Mouse (Mus musculus): ENCODE data around the gene Cox17. TPM values are rescaled to one million over a fixed set of nuclear protein-coding genes. Genes with fewer than 3 reads are reported as not detected.

The Cox17 gene
- 193 TPM for polyA plus RNA-seq (2017; shearing (Covaris generic))

GRCm38 (mm10) chr16:38346529-38347325 lies at the start of gene Cox17, which contains the start of gene Gm21987:
Cox17 (plus strand) TSS chr16:38346991.
Gm21987 (plus strand) TSS chr16:38347040.

GRCm38 (mm10) chr16:38341396-38342324 lies 5.1 kb upstream of the Cox17 start, which contains the start of gene Maats1:
Maats1 (minus strand) TSS chr16:38342143.

GRCm38 (mm10) chr16:38361933-38362332 lies 15.1 kb downstream of the Cox17 start, which contains the start of gene Popdc2:
Popdc2 (plus strand) TSS chr16:38362209.

Other genes with a start within 250 kb of the Cox17 start
- not detected for gene Nr1i2, start 52.2 kb upstream of the Cox17 start, polyA plus RNA-seq (2017; shearing (Covaris generic))
- 0.14 TPM for gene Maats1, start 4.8 kb upstream of the Cox17 start, polyA plus RNA-seq (2017; shearing (Covaris generic))
- gene Gm21987, start within 50 bp of the Cox17 start, polyA plus RNA-seq (2017; shearing (Covaris generic)): not detected
- gene Popdc2, start 15.2 kb downstream of the Cox17 start, polyA plus RNA-seq (2017; shearing (Covaris generic)): 1.6 TPM
- 0.12 TPM for gene Pla1a, start 86.2 kb downstream of the Cox17 start, polyA plus RNA-seq (2017; shearing (Covaris generic))
- 112 TPM for gene Adprh, start 105.7 kb downstream of the Cox17 start, polyA plus RNA-seq (2017; shearing (Covaris generic))
- 3.2 TPM for gene Cd80, start 108.6 kb downstream of the Cox17 start, polyA plus RNA-seq (2017; shearing (Covaris generic))
- gene Timmdc1, start 175.7 kb downstream of the Cox17 start, polyA plus RNA-seq (2017; shearing (Covaris generic)): 7.9 TPM
- gene Poglut1, start 203.3 kb downstream of the Cox17 start, polyA plus RNA-seq (2017; shearing (Covaris generic)): 52.8 TPM
- gene Tmem39a, start 211.7 kb downstream of the Cox17 start, polyA plus RNA-seq (2017; shearing (Covaris generic)): 45.6 TPM

All from CD4-positive, CD25-positive, alpha-beta regulatory T cell (primary cell).